Mouse (Mus musculus): ENCODE measurements at regions not wholly inside any gene's neighbourhood (a gene's known extent, or its start where the extent isn't known, plus 50 kb on each side); places are given as distances from the start of the nearest gene placed in this dataset.
A peak's percentile ranks its signal among the peaks of the same experiment; 100 is the strongest.

GRCm38 (mm10) chr2:47879071-47879470 lies 934.8 kb upstream of the Acvr2a start:
- Histone ChIP-seq H3K4me1 (no peaks in the 10 kb centered on the region), H3K9ac (no peak overlapping the region), H3K36me3 (no peaks in the 10 kb centered on the region), H3K4me3 (no peak overlapping the region), H3K4me2 (replicated peaks) (no peak overlapping the region), H3K9me3 (no peaks in the 10 kb centered on the region), H3K27ac (no peak overlapping the region), H3K27me3 (no peaks in the 10 kb centered on the region)
- no peak for ATAC-seq (ENCODE audit: low FRiP score, low read depth)
- 96% methylated on average over 2 of the region's 2 CpGs for WGBS

GRCm38 (mm10) chr2:47879796-47880195 lies 934.1 kb upstream of the Acvr2a start:
- H3K36me3 ChIP-seq: no peaks in the 10 kb centered on the region
- no peak for ATAC-seq (ENCODE audit: low FRiP score, low read depth)
- no peak overlapping the region for H3K27ac ChIP-seq

GRCm38 (mm10) chr2:47888166-47888565 lies 925.7 kb upstream of the Acvr2a start:
- no peak for ATAC-seq (ENCODE audit: low FRiP score, low read depth)

More at GRCm38 (mm10) chr2:47879796-47880195, 934.1 kb upstream of the Acvr2a start:
- Histone ChIP-seq H3K4me1 (no peaks in the 10 kb centered on the region), H3K4me3 (no peak overlapping the region), H3K9ac (no peak overlapping the region), H3K9me3 (no peaks in the 10 kb centered on the region), H3K4me2 (replicated peaks) (no peak overlapping the region), H3K27me3 (no peaks in the 10 kb centered on the region)
- WGBS: 78% methylated on average over 1 of the region's 1 CpGs

GRCm38 (mm10) chr2:47891366-47891765 lies 922.5 kb upstream of the Acvr2a start:
- Histone ChIP-seq H3K27me3 (no peaks in the 10 kb centered on the region), H3K4me2 (replicated peaks) (no peak overlapping the region), H3K9me3 (no peaks in the 10 kb centered on the region), H3K36me3 (no peaks in the 10 kb centered on the region), H3K4me1 (no peaks in the 10 kb centered on the region), H3K4me3 (no peak overlapping the region), H3K9ac (no peak overlapping the region), H3K27ac (no peak overlapping the region)
- ATAC-seq (ENCODE audit: low FRiP score, low read depth): no peak
- 58% methylated on average over 1 of the region's 1 CpGs for WGBS

More at GRCm38 (mm10) chr2:47888166-47888565, 925.7 kb upstream of the Acvr2a start:
- no peak overlapping the region for H3K4me2 ChIP-seq (replicated peaks)
- no peaks in the 10 kb centered on the region for H3K36me3 ChIP-seq
- 69% methylated on average over 1 of the region's 1 CpGs for WGBS
- no peak overlapping the region for H3K27ac ChIP-seq
- no peak overlapping the region for H3K4me3 ChIP-seq
- no peaks in the 10 kb centered on the region for H3K27me3 ChIP-seq
- no peaks in the 10 kb centered on the region for H3K9me3 ChIP-seq
- no peak overlapping the region for H3K9ac ChIP-seq
- H3K4me1 ChIP-seq: no peaks in the 10 kb centered on the region

GRCm38 (mm10) chr2:47892879-47893278 lies 921.0 kb upstream of the Acvr2a start:
- no peaks in the 10 kb centered on the region for H3K4me1 ChIP-seq
- 71% methylated on average over 2 of the region's 2 CpGs for WGBS

GRCm38 (mm10) chr2:47894806-47895205 lies 919.1 kb upstream of the Acvr2a start:
- Histone ChIP-seq H3K9me3 (no peaks in the 10 kb centered on the region), H3K27ac (no peak overlapping the region), H3K36me3 (no peaks in the 10 kb centered on the region), H3K9ac (no peak overlapping the region), H3K4me2 (replicated peaks) (no peak overlapping the region), H3K4me3 (no peak overlapping the region), H3K27me3 (no peaks in the 10 kb centered on the region), H3K4me1 (no peaks in the 10 kb centered on the region)
- peak; percentile 40; the same call in 1 of the 2 replicates for ATAC-seq (ENCODE audit: low FRiP score, low read depth)

More at GRCm38 (mm10) chr2:47892879-47893278, 921.0 kb upstream of the Acvr2a start:
- Histone ChIP-seq H3K4me2 (replicated peaks) (no peak overlapping the region), H3K27ac (no peak overlapping the region), H3K27me3 (no peaks in the 10 kb centered on the region), H3K9me3 (no peaks in the 10 kb centered on the region), H3K4me3 (no peak overlapping the region), H3K36me3 (no peaks in the 10 kb centered on the region), H3K9ac (no peak overlapping the region)
- ATAC-seq (ENCODE audit: low FRiP score, low read depth): no peak

GRCm38 (mm10) chr2:47914270-47914669 lies 899.6 kb upstream of the Acvr2a start:
- Histone ChIP-seq H3K4me1 (no peaks in the 10 kb centered on the region), H3K27me3 (no peaks in the 10 kb centered on the region), H3K9me3 (no peaks in the 10 kb centered on the region), H3K4me3 (no peak overlapping the region), H3K36me3 (no peaks in the 10 kb centered on the region), H3K9ac (no peak overlapping the region), H3K4me2 (replicated peaks) (no peak overlapping the region), H3K27ac (no peak overlapping the region)
- 88% methylated on average over 1 of the region's 1 CpGs for WGBS
- ATAC-seq (ENCODE audit: low FRiP score, low read depth): no peak

GRCm38 (mm10) chr2:47914986-47915485 lies 898.9 kb upstream of the Acvr2a start:
- Histone ChIP-seq H3K4me2 (replicated peaks) (no peak overlapping the region), H3K9me3 (no peaks in the 10 kb centered on the region), H3K4me3 (no peak overlapping the region), H3K27me3 (no peaks in the 10 kb centered on the region), H3K27ac (no peak overlapping the region), H3K36me3 (no peaks in the 10 kb centered on the region), H3K4me1 (no peaks in the 10 kb centered on the region), H3K9ac (no peak overlapping the region)
- WGBS: 82% methylated on average over 4 of the region's 4 CpGs
- ATAC-seq (ENCODE audit: low FRiP score, low read depth): no peak

- no peak overlapping the region for H3K9ac ChIP-seq
- no peaks in the 10 kb centered on the region for H3K4me1 ChIP-seq
- no peaks in the 10 kb centered on the region for H3K27me3 ChIP-seq
- no peak for ATAC-seq (ENCODE audit: low FRiP score, low read depth)
- no peak overlapping the region for H3K4me3 ChIP-seq
- H3K9me3 ChIP-seq: no peaks in the 10 kb centered on the region
- H3K27ac ChIP-seq: no peak overlapping the region
- no peak overlapping the region for H3K4me2 ChIP-seq (replicated peaks)
- H3K36me3 ChIP-seq: no peaks in the 10 kb centered on the region
These were observed 890.9 kb upstream of the Acvr2a start for GRCm38 (mm10) chr2:47922965-47923364.

- Histone ChIP-seq H3K27me3 (no peaks in the 10 kb centered on the region), H3K27ac (no peak overlapping the region), H3K4me2 (replicated peaks) (no peak overlapping the region), H3K4me3 (no peak overlapping the region), H3K4me1 (no peaks in the 10 kb centered on the region), H3K9me3 (no peaks in the 10 kb centered on the region), H3K9ac (no peak overlapping the region), H3K36me3 (no peaks in the 10 kb centered on the region)
- no peak for ATAC-seq (ENCODE audit: low FRiP score, low read depth)
These were observed 887.3 kb upstream of the Acvr2a start for GRCm38 (mm10) chr2:47926620-47927019.

- H3K9ac ChIP-seq: no peak overlapping the region
- no peak overlapping the region for H3K27ac ChIP-seq
- no peaks in the 10 kb centered on the region for H3K36me3 ChIP-seq
- no peak for ATAC-seq (ENCODE audit: low FRiP score, low read depth)
- no peaks in the 10 kb centered on the region for H3K4me1 ChIP-seq
- no peak overlapping the region for H3K4me3 ChIP-seq
- no peak overlapping the region for H3K4me2 ChIP-seq (replicated peaks)
- H3K27me3 ChIP-seq: no peaks in the 10 kb centered on the region
- no peaks in the 10 kb centered on the region for H3K9me3 ChIP-seq
These were observed 868.8 kb upstream of the Acvr2a start for GRCm38 (mm10) chr2:47945061-47945460.

- Histone ChIP-seq H3K9me3 (no peaks in the 10 kb centered on the region), H3K27me3 (no peaks in the 10 kb centered on the region), H3K36me3 (no peaks in the 10 kb centered on the region), H3K4me2 (replicated peaks) (no peak overlapping the region), H3K4me1 (no peaks in the 10 kb centered on the region), H3K4me3 (no peak overlapping the region), H3K9ac (no peak overlapping the region), H3K27ac (no peak overlapping the region)
- ATAC-seq (ENCODE audit: low FRiP score, low read depth): no peak
- 76% methylated on average over 1 of the region's 1 CpGs for WGBS
These were observed 822.8 kb upstream of the Acvr2a start for GRCm38 (mm10) chr2:47991132-47991531.

- Histone ChIP-seq H3K4me3 (no peak overlapping the region), H3K4me2 (replicated peaks) (no peak overlapping the region), H3K27me3 (no peaks in the 10 kb centered on the region), H3K27ac (no peak overlapping the region), H3K9ac (no peak overlapping the region), H3K9me3 (no peaks in the 10 kb centered on the region), H3K4me1 (no peaks in the 10 kb centered on the region), H3K36me3 (no peaks in the 10 kb centered on the region)
- 75% methylated on average over 5 of the region's 5 CpGs for whole genome bisulfite sequencing
- ATAC-seq (ENCODE audit: low FRiP score, low read depth): no peak
These were observed 819.7 kb upstream of the Acvr2a start for GRCm38 (mm10) chr2:47994185-47994584.

All from limb, embryonic 13.5 days (tissue).